Mouse (Mus musculus) frontal cortex, postnatal 10 days (tissue): ENCODE data around the gene Nrl.

Experiments used
- DNase-seq, 2 experiments: peaks; one replicate each; pipeline ENCODE4 v3.0.0; 2022; ENCODE audit warnings: low spot score in 2 of 2, mixed read lengths in 1 of 2

The Nrl gene

DNA sequence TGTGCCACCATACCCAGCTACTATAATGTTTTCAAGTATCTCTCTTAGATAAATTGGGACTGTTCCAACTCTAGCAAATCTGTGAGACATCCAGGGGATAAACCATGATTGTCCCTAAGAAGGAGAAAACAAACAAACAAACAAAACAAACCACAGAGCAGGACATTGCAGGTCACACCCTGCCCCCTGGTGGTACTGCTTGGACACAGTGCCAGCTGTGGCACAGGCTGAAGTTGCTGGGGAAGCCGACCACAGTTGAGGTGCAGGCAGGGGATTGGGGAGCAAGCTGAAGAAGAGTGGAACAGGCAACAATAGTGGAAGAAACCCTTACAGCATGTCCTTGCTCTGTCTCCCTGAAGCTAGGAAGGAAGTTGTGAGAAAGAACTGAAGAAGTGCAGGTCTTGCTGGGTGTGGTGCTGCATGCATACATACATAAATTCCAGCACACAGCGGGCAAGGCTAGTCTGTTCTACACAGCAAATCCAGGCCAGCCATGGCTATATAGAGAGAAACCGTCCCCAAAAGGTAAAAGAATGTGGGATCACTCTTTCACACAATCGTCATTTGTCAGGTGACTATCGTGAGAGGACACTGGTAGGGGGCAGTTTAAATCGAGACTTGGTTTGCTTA lies 11.4 kb upstream of the Nrl start:
- DNase-seq: no peak

GRCm38 (mm10) chr14:55527940-55528339 lies 3.2 kb upstream of the Nrl start:
- DNase-seq: no peak

DNA sequence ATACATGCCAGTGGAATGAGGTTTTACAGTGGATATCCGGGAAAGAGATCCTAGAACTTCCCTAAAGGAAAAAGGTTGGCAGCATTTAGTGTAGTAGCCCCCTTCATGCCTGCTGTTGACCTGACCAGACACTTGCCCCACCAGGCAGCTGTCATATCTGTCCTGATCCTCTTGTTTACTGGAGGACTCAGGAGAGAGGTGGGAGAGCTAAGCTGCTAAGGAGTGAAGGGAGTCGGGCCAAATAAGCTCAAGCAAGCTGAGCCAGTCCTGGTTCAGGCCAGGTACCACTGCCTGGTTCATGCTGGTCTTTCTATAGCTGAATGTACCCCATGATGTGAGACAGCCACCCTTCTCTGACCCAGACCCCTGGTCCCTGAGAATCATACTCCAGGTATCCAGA lies 1.9 kb upstream of the Nrl start:
- DNase-seq: no peak

- no peak for DNase-seq
Measured at GRCm38 (mm10) chr14:55524062-55524461, 719 bp downstream of the Nrl start.

DNA sequence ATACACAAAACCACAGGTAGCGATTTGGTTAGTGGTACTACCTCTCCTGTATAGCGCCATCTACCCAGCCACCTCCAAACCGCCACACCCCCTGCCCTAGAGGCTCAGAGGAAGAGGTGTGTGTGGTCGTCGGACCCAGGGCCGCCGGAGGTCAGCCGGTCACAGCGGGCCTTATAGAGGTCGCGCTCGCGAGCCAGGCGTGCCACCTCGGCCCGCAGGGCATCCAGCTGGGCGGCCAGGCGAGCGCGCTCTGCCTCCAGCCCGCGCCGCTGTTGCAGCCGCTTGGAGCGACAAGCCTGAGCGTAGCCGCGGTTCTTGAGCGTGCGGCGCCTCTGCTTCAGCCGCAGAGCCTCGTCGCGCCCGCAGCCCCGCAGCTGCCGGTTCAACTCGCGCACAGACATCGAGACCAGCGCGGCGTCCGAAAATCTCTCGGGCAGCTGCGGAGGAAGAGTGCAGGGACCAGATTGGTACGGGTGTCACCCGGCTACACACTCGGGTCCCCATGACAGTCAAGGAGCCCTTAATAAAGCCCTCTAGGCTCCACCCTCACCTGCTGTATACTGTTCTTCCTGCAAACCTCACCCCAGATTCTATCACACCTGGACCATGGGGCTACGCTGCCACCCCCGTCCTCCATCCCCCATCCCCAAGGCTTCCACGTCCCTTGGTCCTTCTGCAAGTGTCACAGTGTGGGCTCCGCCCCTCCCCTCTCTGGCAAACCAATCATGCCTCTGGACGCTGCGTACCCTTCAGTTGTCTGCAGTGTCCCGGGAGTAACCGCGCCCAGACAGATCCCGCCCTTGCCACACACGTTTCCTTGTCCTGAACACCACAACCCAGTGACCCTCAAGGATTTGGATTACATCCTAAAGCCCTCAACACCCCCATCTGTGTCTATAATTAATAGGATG lies 4.1 kb downstream of the Nrl start:
- DNase-seq: no peak

GRCm38 (mm10) chr14:55519604-55520003 lies 5.2 kb downstream of the Nrl start:
- no peak for DNase-seq

GRCm38 (mm10) chr14:55518897-55519296 lies 5.9 kb downstream of the Nrl start:
- peak; percentile 43 to 64 for DNase-seq

GRCm38 (mm10) chr14:55515846-55516245 lies 8.9 kb downstream of the Nrl start:
- DNase-seq: no peak

- no peak for DNase-seq
Measured at GRCm38 (mm10) chr14:55513927-55514326, 10.9 kb downstream of the Nrl start.

DNA sequence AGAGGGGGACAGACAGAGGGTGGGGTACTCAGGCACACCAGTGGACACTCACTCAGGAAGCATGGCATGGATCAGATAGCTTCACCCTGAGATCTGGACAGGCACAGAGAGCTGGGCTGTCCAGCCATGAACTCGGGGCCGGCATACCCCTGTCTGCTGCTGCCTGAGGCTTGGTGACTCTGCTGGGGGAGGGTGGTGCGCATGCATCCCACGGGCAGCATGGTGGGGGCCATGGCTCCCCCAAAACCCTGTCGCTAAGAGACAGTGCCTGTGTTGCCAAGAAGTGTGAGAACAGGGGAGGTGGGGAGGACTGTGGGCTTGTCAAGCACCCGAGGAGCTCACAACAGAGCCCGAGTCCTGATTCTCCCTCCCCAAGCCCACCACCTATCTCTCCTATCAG lies 13.7 kb downstream of the Nrl start:
- DNase-seq: peak; percentile 57 to 79

DNA sequence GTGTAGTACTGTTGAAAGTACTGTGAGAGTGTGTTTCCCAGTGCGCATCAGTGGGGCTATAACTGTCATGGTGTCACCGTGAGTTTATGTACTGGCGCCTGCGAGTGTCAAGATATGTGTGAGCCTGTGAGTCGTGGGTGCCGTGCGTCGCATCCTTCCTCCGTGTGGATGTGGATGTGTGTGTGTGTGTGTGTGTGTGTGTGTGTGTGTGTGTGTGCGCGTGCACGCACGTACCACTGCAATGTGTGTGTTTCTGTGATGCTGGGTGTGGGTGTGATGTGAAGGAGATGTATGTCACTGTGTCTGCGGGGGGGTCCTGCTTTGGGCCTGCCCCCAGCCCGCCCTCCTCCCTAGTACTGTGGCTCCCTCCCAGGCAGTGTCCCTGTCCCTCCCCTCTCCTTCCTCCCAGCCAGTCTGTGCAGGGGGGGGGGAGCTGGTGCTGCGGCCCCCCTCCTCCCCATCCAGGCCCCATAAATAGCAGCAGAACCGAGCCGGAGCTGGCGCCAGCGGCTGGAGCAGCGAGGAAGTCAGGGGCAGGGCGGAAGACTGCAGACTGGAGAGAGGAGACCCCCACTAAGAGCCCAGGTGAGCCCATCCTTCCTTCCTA lies 14.6 kb downstream of the Nrl start, which contains the start of gene Cpne6:
Gene Cpne6, plus strand, starts transcription at position 321 of the 607 bp plus-strand sequence.
- DNase-seq: peak; percentile 57 to 76

DNA sequence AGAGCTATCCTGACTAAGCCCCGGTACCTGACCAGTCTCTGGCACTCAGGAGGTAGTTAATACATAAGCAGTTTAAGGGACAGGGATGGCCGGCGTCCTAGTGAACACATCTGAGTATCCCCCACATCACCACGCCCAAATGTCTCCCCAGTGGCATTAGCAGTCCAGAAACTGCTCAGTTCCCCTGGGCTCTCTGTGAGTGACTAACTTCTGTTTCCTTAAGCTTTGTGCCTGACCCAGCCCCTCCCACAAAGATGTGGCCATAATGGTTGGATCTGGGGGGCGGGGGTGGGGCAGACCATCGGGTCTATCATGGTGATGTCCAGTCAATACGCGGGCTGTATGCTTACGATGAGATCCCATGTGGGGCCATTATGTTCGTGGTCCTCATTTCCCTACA lies 15.2 kb downstream of the Nrl start:
- no peak for DNase-seq

DNA sequence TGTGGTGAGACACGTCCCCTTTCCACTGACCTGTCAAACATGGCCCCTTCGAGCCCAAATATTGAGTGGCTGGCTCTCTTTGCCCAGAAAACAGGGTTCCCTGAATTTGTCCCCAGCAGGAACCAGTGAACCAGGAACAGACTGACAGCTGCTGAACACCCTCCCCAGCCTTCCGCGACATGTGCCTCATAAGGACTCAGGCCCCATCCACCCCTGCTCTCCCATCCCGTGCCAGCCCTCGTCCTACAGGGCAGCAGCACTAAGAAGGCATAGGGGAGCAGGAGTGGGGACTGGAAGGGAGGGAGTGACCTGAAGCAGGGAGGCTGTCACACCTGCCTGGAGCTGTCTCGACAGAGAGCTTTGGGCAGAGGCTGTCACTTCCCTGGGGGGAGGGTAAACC lies 17.0 kb downstream of the Nrl start:
- DNase-seq: no peak

DNA sequence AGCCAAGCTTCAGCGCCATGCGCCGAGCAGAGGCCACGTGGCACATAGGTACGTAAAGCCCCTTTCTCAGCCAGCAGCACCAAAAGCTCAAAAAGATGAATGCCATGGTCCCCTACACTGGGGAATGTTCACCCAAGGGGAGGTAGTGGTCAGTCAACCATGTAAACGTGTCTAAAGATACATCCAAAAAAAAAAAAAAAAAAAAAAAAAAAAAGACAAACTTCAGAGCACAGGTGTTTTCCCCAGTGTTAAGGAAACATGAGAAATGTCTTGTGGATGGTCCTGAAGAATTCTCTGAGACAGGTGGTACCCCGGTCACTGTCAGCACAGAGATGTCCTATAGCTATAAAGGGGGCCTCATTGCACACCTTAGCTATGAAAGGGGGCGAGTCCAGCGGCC lies 19.2 kb downstream of the Nrl start:
- no peak for DNase-seq

GRCm38 (mm10) chr14:55497449-55497821 lies 27.3 kb downstream of the Nrl start:
- peak in 1 of 2 experiments; percentile 80 for DNase-seq

- DNase-seq: no peak
Measured at GRCm38 (mm10) chr14:55496761-55497448, 27.9 kb downstream of the Nrl start.

- DNase-seq: no peak
Measured at GRCm38 (mm10) chr14:55495509-55496240, 29.1 kb downstream of the Nrl start.

DNA sequence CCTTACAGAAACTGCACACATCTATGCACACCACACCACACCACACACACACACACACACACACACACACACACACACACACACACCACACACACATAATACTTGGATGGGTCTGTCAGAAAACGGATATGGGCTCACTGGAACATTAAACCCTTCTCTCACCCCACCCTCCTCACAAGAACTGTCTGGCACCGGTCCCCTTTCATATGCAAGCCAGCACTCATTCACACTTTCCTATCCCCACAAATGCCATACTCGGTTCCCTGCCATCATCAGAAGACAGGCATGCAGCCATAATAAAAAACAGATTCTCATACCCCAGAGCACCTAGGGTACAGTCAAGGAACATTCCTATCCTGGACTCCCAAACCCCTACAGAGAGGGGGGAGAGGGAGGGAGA lies 32.7 kb downstream of the Nrl start:
- no peak for DNase-seq

DNA sequence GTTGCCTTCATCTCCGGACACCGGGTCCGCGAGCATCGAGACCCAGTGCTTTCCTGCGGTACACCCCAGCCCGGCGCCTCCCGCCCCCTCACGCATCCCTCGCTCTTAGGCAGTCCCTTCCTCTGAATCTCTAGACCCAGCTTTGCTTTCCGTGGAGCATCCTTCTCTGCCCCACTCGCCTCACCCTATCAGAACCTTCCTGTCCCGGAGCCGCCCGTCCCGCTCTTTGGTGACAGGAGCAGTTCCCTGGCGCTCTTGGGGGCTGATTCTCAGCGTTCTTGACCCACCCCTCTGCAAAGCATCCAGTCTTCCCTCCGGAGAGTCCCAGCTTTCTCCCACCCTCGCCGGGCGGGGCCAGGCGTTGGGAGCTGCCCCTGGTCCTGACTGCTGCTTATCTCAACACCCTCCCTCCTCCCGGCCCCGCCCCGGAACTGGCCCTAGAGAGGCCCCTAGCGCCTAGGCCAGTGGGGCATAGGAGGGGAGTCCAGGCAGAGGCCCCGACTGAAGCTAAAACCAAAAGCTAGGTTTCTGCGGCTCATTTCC lies 33.4 kb downstream of the Nrl start:
- DNase-seq: peak in 1 of 2 experiments; percentile 60

GRCm38 (mm10) chr14:55490361-55491201 lies 34.2 kb downstream of the Nrl start, which contains the start of gene Carmil3:
Gene Carmil3, plus strand, starts transcription at chr14:55490651.
- peak; percentile 83 to 87 for DNase-seq
